Mouse (Mus musculus) liver, embryonic 11.5 days (tissue): ENCODE measurements around the gene Arel1. TPM values are rescaled to one million over a fixed set of nuclear protein-coding genes. Genes with fewer than 3 reads are reported as not detected.

Source experiments
- ATAC-seq: fragments of 200-750 bp; cut with Nextera tagmentation; replicated peaks from 2 replicates; pipeline ENCODE4 v1.8.0; 2017; ENCODE audit warnings: moderate number of reproducible peaks, mild to moderate bottlenecking, moderate TSS enrichment, moderate library complexity; ENCODE audit not compliant: low FRiP score
- DNase-seq: peaks from one replicate; pipeline ENCODE4 v3.0.0-alpha.2; 2017; ENCODE audit warnings: low spot score
- H3K27ac ChIP-seq: fragments of 300-500 bp; sonication (generic); 2 replicates; pipeline ENCODE4 v1.5.1; 2014; ENCODE audit warnings: mild to moderate bottlenecking, low read depth, low read length, control low read depth
- H3K27me3 ChIP-seq: fragments of 300-500 bp; sonication (generic); replicated peaks from 2 replicates; pipeline ENCODE4 v1.6.1; 2014; ENCODE audit warnings: low read length, mixed read lengths; ENCODE audit not compliant: control insufficient read depth, insufficient read depth
- H3K36me3 ChIP-seq: fragments of 300-500 bp; sonication (generic); 2 replicates; pipeline ENCODE4 v1.6.1; 2014; ENCODE audit warnings: mild to moderate bottlenecking, low read length, moderate library complexity, mixed read lengths; ENCODE audit not compliant: control insufficient read depth, insufficient read depth
- H3K4me1 ChIP-seq: fragments of 300-500 bp; sonication (generic); replicated peaks from 2 replicates; pipeline ENCODE4 v1.6.1; 2014; ENCODE audit warnings: low read length, mixed read lengths; ENCODE audit not compliant: control insufficient read depth, insufficient read depth
- H3K4me2 ChIP-seq: fragments of 300-500 bp; sonication (generic); 2 replicates; pipeline ENCODE4 v1.6.1; 2014; ENCODE audit warnings: mild to moderate bottlenecking, control low read depth, moderate library complexity
- H3K4me3 ChIP-seq: fragments of 300-500 bp; sonication (generic); 2 replicates; pipeline ENCODE4 v1.5.1; 2014; ENCODE audit warnings: low read depth, low read length, control low read depth
- H3K9ac ChIP-seq: fragments of 300-500 bp; sonication (generic); 2 replicates; pipeline ENCODE4 v1.6.1; 2014; ENCODE audit warnings: low read depth, low read length, control low read depth
- H3K9me3 ChIP-seq: fragments of 300-500 bp; sonication (generic); 2 replicates; pipeline ENCODE4 v1.6.1; 2016; ENCODE audit warnings: low read length, inconsistent platforms, mixed read lengths; ENCODE audit not compliant: control insufficient read depth
- WGBS: fragments of 180-500 bp; shearing (Covaris S2); extraction: QIAGEN DNeasy Blood & Tissue Kit; methylation state at CpG from one replicate; pipeline ENCODE4 v1.1.7; 2014; 5-methylcytosine and 5-hydroxymethylcytosine counted together
- polyA plus RNA-seq: library from polyadenylated mRNA; unstranded; fragments of >200 nt; fragmentation: Nextera tagmentation; extraction: Ambion mirVana; gene quantifications from 2 replicates; pipeline ENCODE4 v1.2.1, GENCODE M21; 2014

Arel1 gene
- polyA plus RNA-seq, 1 experiment from 2014 or later, result 19.6 TPM

DNA sequence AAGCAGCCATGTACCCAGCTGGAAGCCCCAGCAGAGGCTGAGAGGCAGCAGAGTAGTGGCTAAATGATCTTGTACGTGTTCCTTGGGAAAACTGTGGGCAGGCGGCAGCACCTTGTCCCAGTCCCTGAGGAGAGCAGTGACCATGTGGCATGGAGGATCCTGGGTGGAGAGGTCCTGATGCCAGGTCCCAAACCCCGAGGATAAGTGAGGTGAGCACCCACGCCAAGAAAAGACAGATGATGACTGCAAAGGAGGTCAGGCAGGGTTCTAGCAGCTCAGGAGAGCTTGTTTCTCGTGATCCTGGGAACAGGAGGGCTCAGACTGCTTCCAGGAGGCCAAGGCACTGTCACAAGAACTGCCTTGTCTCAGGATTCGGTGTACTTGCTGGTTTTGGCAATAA lies 51.9 kb downstream of the Arel1 start:
- no peak for DNase-seq
- Histone ChIP-seq H3K4me1 (no peaks in the 10 kb centered on the region), H3K4me2 (no peak overlapping the region), H3K36me3 (peaks cover 15% of the 10 kb centered on the region), H3K27me3 (no peaks in the 10 kb centered on the region), H3K27ac (no peak overlapping the region), H3K9ac (no peak overlapping the region), H3K9me3 (no peaks in the 10 kb centered on the region), H3K4me3 (no peak overlapping the region)
- 86% methylated on average over 6 of the region's 6 CpGs for WGBS
- no peak for ATAC-seq

DNA sequence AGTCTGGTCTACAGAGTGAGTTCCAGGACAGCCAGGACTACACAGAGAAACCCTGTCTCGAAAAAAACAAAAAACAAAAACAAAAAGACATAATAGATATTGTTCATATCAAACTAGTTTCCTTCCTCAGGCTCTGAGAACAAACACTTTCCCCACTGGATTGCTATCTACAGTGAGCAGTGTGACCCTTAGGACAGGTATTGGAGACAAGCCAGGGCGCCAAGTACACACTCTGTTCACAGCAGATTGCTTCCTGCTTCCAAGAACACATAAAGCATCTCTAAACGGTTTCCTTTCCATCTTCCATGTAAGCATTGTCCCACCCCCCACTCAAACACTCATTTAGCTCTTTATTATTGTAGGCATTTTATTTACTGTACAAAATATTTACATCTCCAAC lies 52.9 kb downstream of the Arel1 start:
- no peak for ATAC-seq
- DNase-seq, result no peak
- no peak overlapping the region for H3K27ac ChIP-seq
- peaks cover 12% of the 10 kb centered on the region for H3K36me3 ChIP-seq
- no peaks in the 10 kb centered on the region for H3K4me1 ChIP-seq
- H3K4me3 ChIP-seq, result no peak overlapping the region
- no peaks in the 10 kb centered on the region for H3K9me3 ChIP-seq
- no peak overlapping the region for H3K4me2 ChIP-seq
- H3K27me3 ChIP-seq, result no peaks in the 10 kb centered on the region
- H3K9ac ChIP-seq, result no peak overlapping the region
- WGBS, result 78% methylated on average over 3 of the region's 3 CpGs

DNA sequence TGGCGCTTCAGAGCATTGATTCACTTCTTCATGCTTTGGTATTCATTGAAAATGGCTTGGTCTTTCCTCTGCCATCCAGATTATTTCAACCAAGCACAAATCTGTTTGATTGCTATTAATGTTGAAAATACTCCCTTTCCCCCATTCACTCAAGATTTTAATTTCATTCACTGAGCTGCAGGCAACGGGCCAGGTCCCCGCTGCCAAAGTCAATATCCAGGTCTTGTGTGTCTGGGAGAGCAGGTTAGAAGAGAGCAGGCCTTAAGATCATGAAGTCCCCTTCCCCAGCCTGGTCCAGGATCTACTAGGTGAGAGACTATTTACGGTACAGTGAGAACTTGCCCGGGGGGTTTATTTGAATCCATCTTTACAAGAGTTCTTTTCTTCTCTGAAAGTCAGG lies 55.7 kb downstream of the Arel1 start:
- Histone ChIP-seq H3K27ac (no peak overlapping the region), H3K4me3 (no peak overlapping the region), H3K9me3 (no peaks in the 10 kb centered on the region), H3K27me3 (no peaks in the 10 kb centered on the region), H3K36me3 (peaks cover 8% of the 10 kb centered on the region), H3K4me1 (no peaks in the 10 kb centered on the region), H3K4me2 (no peak overlapping the region), H3K9ac (no peak overlapping the region)
- 87% methylated on average over 5 of the region's 5 CpGs for WGBS
- ATAC-seq, result no peak
- DNase-seq, result no peak

- H3K4me2 ChIP-seq, result no peak overlapping the region
- no peak for DNase-seq
- ATAC-seq, result no peak
- no peaks in the 10 kb centered on the region for H3K4me1 ChIP-seq
- H3K36me3 ChIP-seq, result no peaks in the 10 kb centered on the region
- no peak overlapping the region for H3K9ac ChIP-seq
- 90% methylated on average over 4 of the region's 4 CpGs for whole genome bisulfite sequencing
- H3K27ac ChIP-seq, result no peak overlapping the region
- no peaks in the 10 kb centered on the region for H3K9me3 ChIP-seq
- H3K4me3 ChIP-seq, result no peak overlapping the region
- H3K27me3 ChIP-seq, result no peaks in the 10 kb centered on the region
Measured at GRCm38 (mm10) chr12:84912652-84913104, 58.0 kb downstream of the Arel1 start.

DNA sequence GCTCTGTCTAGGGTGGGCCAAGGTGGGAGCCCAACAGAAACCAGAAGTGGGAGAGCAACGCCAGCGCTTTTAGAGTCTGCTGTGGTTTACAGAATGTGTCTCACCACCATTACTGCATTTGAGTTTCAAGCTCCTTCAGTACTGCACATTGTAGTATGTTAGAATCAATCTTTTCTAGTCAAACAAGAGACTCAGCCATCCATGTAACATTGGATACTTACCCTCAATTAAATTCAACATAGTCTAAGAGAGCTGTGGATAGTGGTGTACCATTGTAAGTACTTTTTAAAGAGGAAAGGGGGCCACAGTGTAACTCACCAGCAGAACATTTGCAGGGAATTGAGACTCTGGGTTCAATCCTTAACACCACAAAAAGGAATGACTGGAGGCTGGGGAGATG lies 59.1 kb downstream of the Arel1 start:
- Histone ChIP-seq H3K4me1 (no peaks in the 10 kb centered on the region), H3K36me3 (no peaks in the 10 kb centered on the region), H3K27me3 (no peaks in the 10 kb centered on the region), H3K9ac (no peak overlapping the region), H3K4me3 (no peak overlapping the region), H3K9me3 (no peaks in the 10 kb centered on the region), H3K4me2 (no peak overlapping the region), H3K27ac (no peak overlapping the region)
- no peak for ATAC-seq
- WGBS, result 92% methylated on average over 2 of the region's 2 CpGs
- DNase-seq, result no peak

DNA sequence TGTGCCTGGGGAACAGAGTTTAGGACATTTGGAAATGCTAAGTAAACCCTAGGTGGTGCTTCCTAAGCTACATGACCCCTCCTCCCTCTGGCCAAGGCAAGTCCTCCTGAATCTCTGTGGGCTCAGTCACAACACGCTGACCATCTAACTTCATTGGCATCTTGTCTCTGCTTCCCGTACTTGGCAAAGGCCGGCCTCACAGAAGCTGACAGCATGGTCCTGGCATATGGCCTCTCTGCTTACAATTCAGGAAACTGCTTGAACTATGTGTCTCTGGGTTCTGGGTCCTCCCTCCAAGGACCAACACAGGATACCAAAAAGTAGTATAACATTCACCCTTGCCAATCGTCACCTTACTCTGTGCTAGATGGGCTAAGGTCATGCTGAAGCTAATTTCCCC lies 60.6 kb downstream of the Arel1 start:
- Histone ChIP-seq H3K4me2 (no peak overlapping the region), H3K4me3 (no peak overlapping the region), H3K27me3 (no peaks in the 10 kb centered on the region), H3K9me3 (no peaks in the 10 kb centered on the region), H3K27ac (no peak overlapping the region), H3K36me3 (no peaks in the 10 kb centered on the region), H3K4me1 (no peaks in the 10 kb centered on the region), H3K9ac (no peak overlapping the region)
- DNase-seq (no peak), ATAC-seq (no peak)
- 84% methylated on average over 4 of the region's 4 CpGs for WGBS

DNA sequence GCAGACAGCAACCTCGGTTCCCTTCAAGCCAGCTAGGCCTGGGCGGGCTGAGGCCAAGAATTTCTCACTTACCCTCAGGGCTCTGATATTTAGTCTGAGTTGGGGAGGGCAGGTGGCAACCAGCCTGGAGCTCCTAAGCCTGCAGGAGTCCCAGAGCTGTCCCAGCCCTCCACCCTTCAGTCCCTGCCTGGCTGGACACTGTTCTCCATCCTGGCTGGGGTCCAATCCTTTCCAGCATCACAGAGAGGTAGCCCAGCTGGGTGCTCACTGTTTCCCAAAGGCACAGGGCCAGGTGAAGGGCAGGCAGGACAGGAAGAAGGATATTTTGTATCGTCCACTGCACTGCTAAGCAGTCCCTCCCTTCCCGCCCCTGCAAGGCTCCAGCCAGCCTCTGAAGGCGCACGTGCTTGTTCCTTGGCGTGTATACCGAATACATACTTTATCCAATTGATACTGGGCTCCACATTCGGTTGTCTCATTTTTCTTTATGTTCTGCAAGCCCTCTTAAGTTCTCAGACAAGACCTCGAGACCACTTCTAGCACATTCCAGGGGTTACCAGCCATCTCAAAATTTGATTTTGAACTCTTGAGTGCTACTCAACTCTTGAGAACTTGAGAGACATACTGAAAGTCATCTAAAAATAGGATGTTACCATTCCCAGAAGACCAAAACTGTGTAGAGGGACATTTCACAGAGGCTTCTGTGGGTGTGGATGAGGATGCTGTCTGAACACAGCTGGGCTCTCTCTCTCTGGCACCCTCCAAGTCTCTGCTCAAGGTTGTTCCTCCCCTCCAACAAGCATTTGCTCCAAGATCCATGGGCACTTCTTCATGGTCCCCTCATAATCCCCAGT lies 62.8 kb downstream of the Arel1 start:
- ATAC-seq, result no peak
- Histone ChIP-seq H3K9ac (no peak overlapping the region), H3K27me3 (no peaks in the 10 kb centered on the region), H3K4me2 (no peak overlapping the region), H3K4me3 (no peak overlapping the region), H3K27ac (no peak overlapping the region), H3K4me1 (no peaks in the 10 kb centered on the region), H3K9me3 (no peaks in the 10 kb centered on the region), H3K36me3 (no peaks in the 10 kb centered on the region)
- no peak for DNase-seq
- 70% methylated on average over 10 of the region's 10 CpGs for WGBS

GRCm38 (mm10) chr12:84907024-84907626 lies 63.6 kb downstream of the Arel1 start:
- no peaks in the 10 kb centered on the region for H3K36me3 ChIP-seq
- H3K4me2 ChIP-seq, result no peak overlapping the region
- DNase-seq, result no peak
- H3K4me1 ChIP-seq, result no peaks in the 10 kb centered on the region
- no peak overlapping the region for H3K9ac ChIP-seq
- ATAC-seq, result no peak
- WGBS, result 76% methylated on average over 12 of the region's 12 CpGs
- no peak overlapping the region for H3K27ac ChIP-seq
- H3K27me3 ChIP-seq, result no peaks in the 10 kb centered on the region
- no peaks in the 10 kb centered on the region for H3K9me3 ChIP-seq
- no peak overlapping the region for H3K4me3 ChIP-seq

- Histone ChIP-seq H3K9ac (no peak overlapping the region), H3K27me3 (no peaks in the 10 kb centered on the region), H3K27ac (no peak overlapping the region), H3K4me3 (no peak overlapping the region), H3K4me1 (no peaks in the 10 kb centered on the region), H3K36me3 (no peaks in the 10 kb centered on the region), H3K9me3 (no peaks in the 10 kb centered on the region), H3K4me2 (no peak overlapping the region)
- WGBS, result 66% methylated on average over 7 of the region's 7 CpGs
- DNase-seq (no peak), ATAC-seq (no peak)
Measured at GRCm38 (mm10) chr12:84904399-84904798, 66.3 kb downstream of the Arel1 start.
